Mouse (Mus musculus): ENCODE measurements around the gene Slc25a11.
A peak's percentile ranks its signal among the peaks of the same experiment; 100 is the strongest.

Slc25a11 gene

GRCm38 (mm10) chr11:70621972-70622814 lies 25.1 kb downstream of the Slc25a11 start:
- DNase-seq (ENCODE audit: low spot score in 2 of 2) = no peak

- no peak for DNase-seq (ENCODE audit: low spot score in 2 of 2)
These were observed 28.2 kb downstream of the Slc25a11 start, which contains the start of gene Chrne for GRCm38 (mm10) chr11:70619101-70619500. Chrne (minus strand) TSS chr11:70619216.

- no peak for DNase-seq (ENCODE audit: low spot score in 2 of 2)
These were observed 31.7 kb downstream of the Slc25a11 start, which contains the start of gene 4930544D05Rik for GRCm38 (mm10) chr11:70615516-70616093. 4930544D05Rik (plus strand) TSS chr11:70615848.

- DNase-seq (ENCODE audit: low spot score in 2 of 2) = peak; percentile 47 to 52
These were observed 32.2 kb downstream of the Slc25a11 start for GRCm38 (mm10) chr11:70615074-70615473.

GRCm38 (mm10) chr11:70612505-70612904 lies 34.8 kb downstream of the Slc25a11 start:
- DNase-seq (ENCODE audit: low spot score in 2 of 2) = no peak

- no peak for DNase-seq (ENCODE audit: low spot score in 2 of 2)
These were observed 36.5 kb downstream of the Slc25a11 start for GRCm38 (mm10) chr11:70610752-70611151.

GRCm38 (mm10) chr11:70608381-70609066 lies 38.8 kb downstream of the Slc25a11 start:
- DNase-seq (ENCODE audit: low spot score in 2 of 2) = peak in 1 of 2 experiments; percentile 31

GRCm38 (mm10) chr11:70607611-70608010 lies 39.7 kb downstream of the Slc25a11 start:
- no peak for DNase-seq (ENCODE audit: low spot score in 2 of 2)

- no peak for DNase-seq (ENCODE audit: low spot score in 2 of 2)
These were observed 40.6 kb downstream of the Slc25a11 start for GRCm38 (mm10) chr11:70606717-70607116.

GRCm38 (mm10) chr11:70605024-70605566 lies 42.2 kb downstream of the Slc25a11 start:
- DNase-seq (ENCODE audit: low spot score in 2 of 2) = peak; percentile 50 to 66

GRCm38 (mm10) chr11:70598451-70598953 lies 48.8 kb downstream of the Slc25a11 start:
- no peak for DNase-seq (ENCODE audit: low spot score in 2 of 2)

- DNase-seq (ENCODE audit: low spot score in 2 of 2) = no peak
These were observed 50.0 kb downstream of the Slc25a11 start for GRCm38 (mm10) chr11:70597301-70597700.

GRCm38 (mm10) chr11:70596094-70596493 lies 51.2 kb downstream of the Slc25a11 start:
- no peak for DNase-seq (ENCODE audit: low spot score in 2 of 2)

GRCm38 (mm10) chr11:70595638-70596037 lies 51.6 kb downstream of the Slc25a11 start:
- DNase-seq (ENCODE audit: low spot score in 2 of 2) = no peak

GRCm38 (mm10) chr11:70594253-70594989 lies 52.9 kb downstream of the Slc25a11 start:
- no peak for DNase-seq (ENCODE audit: low spot score in 2 of 2)

Measured in spleen, postnatal 14 days (tissue).